Mouse (Mus musculus): ENCODE results near the gene 1700012B07Rik. TPM values are rescaled to one million over a fixed set of nuclear protein-coding genes. Genes with fewer than 3 reads are reported as not detected.

The 1700012B07Rik gene
- polyA plus RNA-seq, 1 experiment from 2014 or later, result not detected

DNA sequence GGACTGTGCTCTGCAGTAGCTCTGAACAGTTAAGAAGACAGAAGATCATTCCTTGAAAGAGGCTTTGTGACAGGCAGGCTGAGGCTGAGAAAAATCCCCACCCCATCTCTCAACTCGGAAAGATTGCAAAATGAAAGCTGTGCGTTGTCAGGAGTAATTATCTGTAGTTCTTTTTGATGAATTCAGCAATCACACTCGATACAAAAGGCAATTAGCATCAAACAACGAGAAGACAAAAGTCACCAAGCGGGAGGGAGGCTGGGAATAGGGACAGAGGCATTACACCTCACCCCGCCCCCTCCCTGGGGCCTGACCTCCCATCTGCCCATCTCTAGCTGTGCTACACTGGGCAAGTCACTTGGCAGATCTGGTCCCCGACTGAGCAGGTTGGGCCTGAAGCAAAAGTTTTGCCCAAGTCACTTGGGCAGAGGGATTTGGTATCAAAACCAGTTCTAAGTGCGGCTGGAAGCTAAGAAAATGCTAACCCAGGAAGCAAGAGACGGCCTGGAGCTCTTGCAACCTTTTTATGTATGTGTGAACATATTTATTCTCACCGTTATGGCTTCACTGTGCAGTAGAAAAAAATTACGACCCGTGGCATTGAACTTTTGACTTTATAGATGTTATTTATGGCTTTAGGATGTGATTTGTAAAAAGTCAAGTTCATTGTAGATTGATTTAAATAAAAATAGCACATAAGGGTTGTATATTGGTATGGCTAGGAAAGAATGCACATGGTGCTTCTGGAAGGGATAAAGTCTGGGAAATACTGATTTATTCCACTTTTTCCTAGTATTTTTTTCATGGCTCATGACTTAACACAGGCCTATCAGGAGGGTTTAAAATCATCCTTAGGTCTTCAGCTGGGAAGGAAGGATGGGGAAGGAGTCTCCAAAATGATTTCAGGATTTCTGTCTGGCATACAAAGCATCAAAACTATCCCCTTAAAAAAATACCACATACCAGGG, 75.9 kb downstream of the 1700012B07Rik start:
- no peak overlapping the region for H3K27ac ChIP-seq
- 70% methylated on average over 12 of the region's 12 CpGs for WGBS (ENCODE audit: missing documents)
- H3K4me3 ChIP-seq (ENCODE audit: inconsistent target), result no peak overlapping the region
- H3K36me3 ChIP-seq (ENCODE audit: inconsistent target), result no peaks in the 10 kb centered on the region
- H3K79me2 ChIP-seq (ENCODE audit: inconsistent target), result no peaks in the 10 kb centered on the region

DNA sequence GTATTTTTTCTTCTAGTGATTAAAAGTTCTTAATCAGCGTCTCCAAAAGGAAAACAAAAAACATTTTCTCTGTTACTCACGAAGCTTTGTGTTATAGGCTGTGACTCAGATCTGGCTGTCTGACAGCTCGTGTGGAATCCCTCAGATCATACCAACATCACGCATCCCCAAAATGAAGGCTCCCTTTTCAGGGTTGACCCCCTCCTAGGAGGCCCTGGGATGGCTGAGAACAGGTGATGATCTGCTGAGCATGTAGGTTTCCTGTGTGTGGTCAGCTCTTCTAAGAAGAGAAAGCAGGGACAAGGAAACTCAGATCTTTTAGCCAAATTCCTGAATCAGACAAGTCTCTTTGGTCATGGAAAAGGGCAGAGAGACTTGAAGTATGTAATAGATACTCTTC, 82.6 kb downstream of the 1700012B07Rik start:
- H3K36me3 ChIP-seq (ENCODE audit: inconsistent target), result no peaks in the 10 kb centered on the region
- no peak overlapping the region for H3K4me3 ChIP-seq (ENCODE audit: inconsistent target)
- no peaks in the 10 kb centered on the region for H3K79me2 ChIP-seq (ENCODE audit: inconsistent target)
- H3K27ac ChIP-seq, result no peak overlapping the region
- 73% methylated on average over 4 of the region's 4 CpGs for WGBS (ENCODE audit: missing documents)

DNA sequence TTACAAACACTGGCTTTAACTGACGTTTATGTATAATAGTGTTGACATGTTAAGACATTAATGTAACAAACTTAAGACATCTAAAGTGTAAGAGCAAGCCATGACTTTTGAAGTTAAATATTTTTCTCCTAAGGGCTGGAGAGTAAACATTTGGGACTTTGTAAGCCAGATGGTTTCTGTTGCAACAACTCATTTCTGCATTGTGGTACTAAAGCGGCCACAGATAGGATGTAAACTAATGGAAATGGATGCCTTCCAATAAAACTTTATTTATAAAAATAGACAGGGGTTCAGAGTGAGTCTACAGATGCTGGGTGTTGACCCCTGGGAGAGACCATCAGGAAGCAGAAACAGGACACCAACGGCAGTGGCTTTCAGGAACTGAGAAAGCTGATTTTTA, 89.9 kb downstream of the 1700012B07Rik start:
- H3K27ac ChIP-seq, result no peak overlapping the region
- 34% methylated on average over 3 of the region's 3 CpGs for WGBS (ENCODE audit: missing documents)
- H3K79me2 ChIP-seq (ENCODE audit: inconsistent target), result no peaks in the 10 kb centered on the region
- no peak overlapping the region for H3K4me3 ChIP-seq (ENCODE audit: inconsistent target)
- H3K36me3 ChIP-seq (ENCODE audit: inconsistent target), result no peaks in the 10 kb centered on the region

Other genes with a start within 250 kb of the 1700012B07Rik start
- gene Wipi1, start 216.1 kb downstream of the 1700012B07Rik start, polyA plus RNA-seq (2018), result 10.1 to 15.3 TPM (median 10.7 TPM) in 3 replicates
- gene Prkar1a, start 178.6 kb downstream of the 1700012B07Rik start, polyA plus RNA-seq (2018), result 144 to 219 TPM (median 175 TPM) in 3 replicates
- 0.09 TPM in 1 of 3 replicates, not detected in the others for gene Fam20a, start 105.8 kb downstream of the 1700012B07Rik start, polyA plus RNA-seq (2018)
- gene Abca8b, start 167.8 kb upstream of the 1700012B07Rik start, polyA plus RNA-seq (2018), result 0.20 to 0.23 TPM (median 0.22 TPM) in 3 replicates

Measured in macrophage (primary cell).